Mouse (Mus musculus) limb, embryonic 10.5 days (tissue): ENCODE measurements at regions not wholly inside any gene's neighbourhood (a gene's known extent, or its start where the extent isn't known, plus 50 kb on each side); places are given as distances from the start of the nearest gene placed in this dataset.
A peak's percentile ranks its signal among the peaks of the same experiment; 100 is the strongest.

Source experiments
- DNase-seq: peaks from one replicate; pipeline ENCODE4 v3.0.0-alpha.2; 2017; ENCODE audit warnings: low spot score
- H3K27ac ChIP-seq: fragments of 300-500 bp; sonication (generic); 2 replicates; pipeline ENCODE4 v1.5.1; 2016; ENCODE audit warnings: mild to moderate bottlenecking
- H3K27me3 ChIP-seq: fragments of 300-500 bp; sonication (generic); 2 replicates; pipeline ENCODE4 v1.6.1; 2016; ENCODE audit warnings: low read depth, mild to moderate bottlenecking; ENCODE audit not compliant: poor library complexity, severe bottlenecking
- H3K36me3 ChIP-seq: fragments of 300-500 bp; sonication (generic); 2 replicates; pipeline ENCODE4 v1.6.1; 2016; ENCODE audit warnings: mild to moderate bottlenecking, moderate library complexity
- H3K4me1 ChIP-seq: fragments of 300-500 bp; sonication (generic); 2 replicates; pipeline ENCODE4 v1.6.1; 2016
- H3K4me3 ChIP-seq: fragments of 300-500 bp; sonication (generic); 2 replicates; pipeline ENCODE4 v1.5.1; 2016; ENCODE audit warnings: mild to moderate bottlenecking, moderate library complexity
- H3K9me3 ChIP-seq: fragments of 300-500 bp; sonication (generic); replicated peaks from 2 replicates; pipeline ENCODE4 v1.6.1; 2016; ENCODE audit warnings: mild to moderate bottlenecking
- WGBS: fragments of 180-500 bp; shearing (Covaris S2); methylation state at CpG from one replicate; pipeline ENCODE4 v1.1.7; 2016; 5-methylcytosine and 5-hydroxymethylcytosine counted together

DNA sequence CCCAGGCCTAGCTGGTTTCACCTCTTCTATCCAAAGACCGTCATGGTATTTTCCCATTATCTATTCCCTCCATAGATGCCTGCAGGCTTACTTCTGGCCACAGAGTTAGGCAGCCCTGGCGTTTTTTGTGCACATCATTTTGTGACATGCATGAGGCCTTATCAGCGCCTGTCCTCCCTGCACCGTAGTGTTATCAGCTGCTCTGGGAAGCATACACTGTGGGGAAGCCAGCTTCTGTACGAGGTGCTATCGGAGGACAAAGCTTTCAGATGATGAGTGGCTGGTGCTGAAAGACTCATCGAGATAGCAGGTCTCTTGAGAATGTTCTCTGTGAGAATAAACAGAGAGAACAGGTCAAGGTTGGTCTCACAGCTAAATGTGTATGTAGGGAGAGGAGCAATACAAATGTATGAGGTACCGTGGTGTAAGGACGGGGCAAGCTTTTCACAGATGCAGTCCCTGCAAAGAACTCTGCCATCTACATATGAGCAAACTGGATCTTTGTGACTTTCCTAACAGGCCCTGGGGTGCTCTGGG is 190.0 kb upstream of the Tshz3 start:
- no peaks in the 10 kb centered on the region for H3K36me3 ChIP-seq

GRCm38 (mm10) chr7:36513680-36514079 is 184.2 kb upstream of the Tshz3 start:
- Histone ChIP-seq H3K36me3 (no peaks in the 10 kb centered on the region), H3K4me3 (no peak overlapping the region), H3K4me1 (peaks cover 12% of the 10 kb centered on the region), H3K27ac (no peak overlapping the region), H3K9me3 (no peaks in the 10 kb centered on the region), H3K27me3 (no peaks in the 10 kb centered on the region)
- 82% methylated on average over 3 of the region's 3 CpGs for WGBS
- no peak for DNase-seq

More for the DNA sequence above, 190.0 kb upstream of the Tshz3 start:
- WGBS, result 90% methylated on average over 9 of the region's 9 CpGs
- Histone ChIP-seq H3K4me3 (no peak overlapping the region), H3K27ac (no peak overlapping the region), H3K27me3 (0 out of 2 replicates have a peak, but pooled peaks cover 3% of the 10 kb centered on the region), H3K9me3 (no peaks in the 10 kb centered on the region), H3K4me1 (peaks cover 20% of the 10 kb centered on the region)
- no peak for DNase-seq

DNA sequence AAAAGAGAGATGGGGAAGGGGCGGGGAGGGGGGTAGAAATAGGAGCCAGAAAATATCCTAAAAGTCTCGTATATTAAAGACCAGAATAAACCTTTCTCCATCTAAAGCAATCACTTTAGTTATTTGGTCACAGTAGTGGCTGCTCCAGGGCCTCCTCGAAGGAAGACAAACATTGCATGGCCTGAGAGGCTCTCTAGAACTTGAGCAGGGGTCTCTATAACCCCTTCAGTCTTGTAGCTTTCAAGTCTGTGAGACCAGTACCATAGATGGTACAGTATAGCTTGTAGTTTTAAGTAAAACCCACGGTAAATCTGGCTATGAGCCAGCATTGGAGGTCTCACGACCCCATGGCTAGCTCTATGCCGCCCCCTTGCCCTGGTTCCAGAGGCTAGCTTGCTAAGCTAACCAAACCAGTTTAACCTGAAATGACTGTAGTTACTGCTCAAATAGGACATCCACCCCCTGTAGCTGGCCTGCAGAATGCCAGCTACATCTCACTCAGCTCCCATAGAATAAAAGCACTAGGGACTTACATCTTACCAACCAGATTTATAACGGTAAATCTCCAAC is 181.7 kb upstream of the Tshz3 start:
- 63% methylated on average over 7 of the region's 7 CpGs for WGBS
- no peaks in the 10 kb centered on the region for H3K36me3 ChIP-seq
- DNase-seq, result no peak
- H3K4me3 ChIP-seq, result no peak overlapping the region
- no peak overlapping the region for H3K27ac ChIP-seq
- H3K27me3 ChIP-seq, result no peaks in the 10 kb centered on the region
- peaks cover 12% of the 10 kb centered on the region for H3K4me1 ChIP-seq
- H3K9me3 ChIP-seq, result no peaks in the 10 kb centered on the region

- WGBS, result 92% methylated on average over 4 of the region's 4 CpGs
- Histone ChIP-seq H3K27me3 (no peaks in the 10 kb centered on the region), H3K36me3 (no peaks in the 10 kb centered on the region), H3K4me1 (peaks cover 4% of the 10 kb centered on the region; the same call in 1 of the 2 replicates), H3K4me3 (no peak overlapping the region), H3K27ac (no peak overlapping the region), H3K9me3 (no peaks in the 10 kb centered on the region)
- no peak for DNase-seq
These were observed 178.9 kb upstream of the Tshz3 start for GRCm38 (mm10) chr7:36519027-36519426.

DNA sequence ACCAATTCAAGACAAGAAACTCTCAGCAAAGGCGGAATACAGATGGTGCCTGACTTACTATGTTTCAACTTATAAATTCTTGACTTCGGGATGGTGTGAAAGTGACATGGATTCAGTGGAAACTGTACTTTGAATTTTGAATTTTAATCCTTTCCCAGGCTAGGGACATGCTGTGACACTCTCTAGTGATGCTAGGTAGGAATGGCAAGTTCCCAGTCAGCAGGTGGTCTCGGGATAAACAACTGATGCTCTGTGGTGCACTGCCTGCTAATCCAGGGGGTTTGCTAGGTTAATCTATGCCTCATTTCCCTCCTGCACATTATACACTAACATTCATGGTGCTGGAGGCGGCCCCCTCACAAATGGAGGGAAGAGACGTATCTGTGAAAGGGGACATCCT is 175.0 kb upstream of the Tshz3 start:
- Histone ChIP-seq H3K4me1 (peaks cover 9% of the 10 kb centered on the region; the same call in 1 of the 2 replicates), H3K4me3 (no peak overlapping the region), H3K9me3 (no peaks in the 10 kb centered on the region), H3K27ac (no peak overlapping the region), H3K27me3 (no peaks in the 10 kb centered on the region), H3K36me3 (no peaks in the 10 kb centered on the region)
- DNase-seq, result no peak
- WGBS, result 80% methylated on average over 5 of the region's 5 CpGs

DNA sequence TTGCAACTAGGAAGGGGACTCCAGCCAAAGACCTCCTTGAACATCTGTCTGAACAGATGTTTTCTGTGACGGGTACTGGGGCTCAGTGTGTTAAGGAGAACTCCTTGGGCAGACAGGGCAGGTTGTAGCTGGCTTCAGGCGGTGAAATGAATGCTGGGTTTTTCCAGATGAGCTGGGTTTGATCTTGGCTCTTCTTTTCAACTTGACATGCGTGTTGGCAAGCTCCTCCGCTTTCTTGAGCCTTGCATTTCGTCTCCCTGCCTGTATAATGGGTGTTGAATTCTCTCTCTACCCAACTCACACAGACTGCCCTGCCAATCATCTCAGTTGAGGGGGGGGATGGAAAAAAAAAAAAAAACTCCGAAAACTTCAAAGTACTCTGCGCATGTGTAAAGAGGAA is 171.8 kb upstream of the Tshz3 start:
- no peak for DNase-seq
- Histone ChIP-seq H3K9me3 (no peaks in the 10 kb centered on the region), H3K27me3 (no peaks in the 10 kb centered on the region), H3K27ac (no peak overlapping the region), H3K4me1 (peaks cover 9% of the 10 kb centered on the region; the same call in 1 of the 2 replicates), H3K36me3 (no peaks in the 10 kb centered on the region), H3K4me3 (no peak overlapping the region)
- WGBS, result 75% methylated on average over 7 of the region's 7 CpGs

DNA sequence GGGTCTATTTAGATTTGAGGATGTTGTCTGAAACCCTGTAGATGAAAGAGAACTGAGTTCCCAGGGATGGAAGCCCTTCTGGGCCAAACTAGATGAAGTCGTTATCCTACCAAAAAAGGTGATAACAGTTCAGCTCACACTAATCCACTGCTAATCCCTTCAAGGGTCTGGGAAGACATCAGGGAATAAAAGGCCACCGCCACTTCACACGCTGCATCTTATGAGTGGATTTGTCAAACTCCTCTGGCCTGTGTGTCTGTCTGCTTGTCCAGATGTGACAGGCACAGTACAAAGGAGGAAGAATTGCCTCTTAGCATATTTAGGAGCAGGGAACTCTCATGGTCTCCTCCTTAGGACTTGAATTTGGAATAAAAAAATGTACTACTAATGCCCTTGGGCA is 171.2 kb upstream of the Tshz3 start:
- Histone ChIP-seq H3K4me1 (peaks cover 9% of the 10 kb centered on the region; the same call in 1 of the 2 replicates), H3K9me3 (no peaks in the 10 kb centered on the region), H3K27ac (no peak overlapping the region), H3K27me3 (no peaks in the 10 kb centered on the region), H3K4me3 (no peak overlapping the region), H3K36me3 (no peaks in the 10 kb centered on the region)
- 62% methylated on average over 3 of the region's 3 CpGs for WGBS
- DNase-seq, result no peak

DNA sequence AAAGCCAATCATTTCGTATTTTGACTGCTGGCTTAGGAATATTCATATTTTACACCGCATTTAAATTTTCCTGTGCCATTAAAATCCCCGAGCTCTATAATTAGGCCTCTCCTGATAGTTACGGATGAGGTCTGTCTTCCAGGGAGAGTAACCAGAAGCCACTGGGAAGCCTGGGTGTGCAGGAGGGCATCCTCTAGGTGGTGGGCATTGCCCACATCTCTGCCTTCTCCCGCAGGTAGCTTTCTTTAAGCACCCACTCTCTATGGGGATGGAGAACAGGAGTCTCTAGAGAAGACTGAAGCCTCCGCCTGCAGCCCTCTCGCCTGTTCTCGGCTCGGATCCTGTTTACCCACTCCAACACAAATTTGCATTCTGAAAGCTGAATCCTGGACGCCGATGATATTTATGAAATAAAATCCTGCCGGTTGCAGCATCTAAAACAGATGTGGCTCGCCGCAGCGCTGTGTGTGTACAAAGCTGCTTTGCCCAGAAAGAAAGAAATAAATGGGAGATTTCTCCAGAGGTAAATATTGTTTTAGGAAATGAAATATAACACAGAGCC is 168.3 kb upstream of the Tshz3 start:
- Histone ChIP-seq H3K27ac (no peak overlapping the region), H3K36me3 (no peaks in the 10 kb centered on the region), H3K4me3 (no peak overlapping the region), H3K4me1 (peaks cover 21% of the 10 kb centered on the region), H3K9me3 (no peaks in the 10 kb centered on the region), H3K27me3 (no peaks in the 10 kb centered on the region)
- no peak for DNase-seq
- WGBS, result 86% methylated on average over 15 of the region's 15 CpGs

DNA sequence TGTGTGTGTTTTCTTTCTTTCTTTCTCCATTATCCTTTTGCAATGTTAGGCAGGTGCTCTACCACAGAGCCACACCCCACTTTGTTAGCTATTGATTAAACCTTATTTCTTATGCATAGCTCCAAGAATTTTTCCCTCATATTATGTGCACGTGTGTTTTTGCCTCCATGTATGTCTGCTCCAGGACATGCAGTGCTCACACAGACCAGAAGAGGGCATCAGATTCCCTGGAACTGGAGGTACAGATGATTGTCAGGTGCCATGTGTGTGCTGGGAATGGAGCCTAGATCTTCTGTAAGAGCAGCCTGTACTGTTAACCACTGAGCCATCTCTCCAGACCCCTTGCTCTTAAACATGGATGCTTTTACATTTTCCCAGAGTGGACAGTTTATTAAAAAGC is 166.4 kb upstream of the Tshz3 start:
- no peak overlapping the region for H3K4me3 ChIP-seq
- no peaks in the 10 kb centered on the region for H3K27me3 ChIP-seq
- DNase-seq, result no peak
- no peak overlapping the region for H3K27ac ChIP-seq
- H3K4me1 ChIP-seq, result peaks cover 15% of the 10 kb centered on the region
- no peaks in the 10 kb centered on the region for H3K36me3 ChIP-seq
- H3K9me3 ChIP-seq, result no peaks in the 10 kb centered on the region
- 81% methylated on average over 1 of the region's 1 CpGs for WGBS

DNA sequence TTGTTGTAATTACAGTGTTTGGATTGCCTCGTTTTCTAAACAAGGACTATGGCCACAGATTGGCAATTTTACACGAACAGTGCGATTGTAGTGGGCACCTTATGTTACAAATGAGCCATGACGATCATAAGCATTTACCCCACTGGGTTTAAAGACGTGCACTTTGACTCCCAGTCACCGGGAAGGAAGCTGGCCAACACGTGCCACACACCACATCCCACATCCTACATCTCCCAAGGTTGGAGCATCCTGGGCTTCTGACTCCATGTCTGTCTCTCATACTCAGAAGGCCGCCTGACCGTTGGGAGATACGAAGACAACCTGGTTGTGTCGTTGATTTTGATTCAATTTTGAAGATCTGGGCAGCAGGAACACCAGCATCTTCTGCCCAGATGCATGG is 159.8 kb upstream of the Tshz3 start:
- no peaks in the 10 kb centered on the region for H3K27me3 ChIP-seq
- no peak overlapping the region for H3K27ac ChIP-seq
- H3K4me1 ChIP-seq, result 0 out of 2 replicates have a peak, but pooled peaks cover 6% of the 10 kb centered on the region
- DNase-seq, result no peak
- WGBS, result 89% methylated on average over 11 of the region's 11 CpGs
- H3K4me3 ChIP-seq, result no peak overlapping the region
- no peaks in the 10 kb centered on the region for H3K36me3 ChIP-seq
- no peaks in the 10 kb centered on the region for H3K9me3 ChIP-seq

DNA sequence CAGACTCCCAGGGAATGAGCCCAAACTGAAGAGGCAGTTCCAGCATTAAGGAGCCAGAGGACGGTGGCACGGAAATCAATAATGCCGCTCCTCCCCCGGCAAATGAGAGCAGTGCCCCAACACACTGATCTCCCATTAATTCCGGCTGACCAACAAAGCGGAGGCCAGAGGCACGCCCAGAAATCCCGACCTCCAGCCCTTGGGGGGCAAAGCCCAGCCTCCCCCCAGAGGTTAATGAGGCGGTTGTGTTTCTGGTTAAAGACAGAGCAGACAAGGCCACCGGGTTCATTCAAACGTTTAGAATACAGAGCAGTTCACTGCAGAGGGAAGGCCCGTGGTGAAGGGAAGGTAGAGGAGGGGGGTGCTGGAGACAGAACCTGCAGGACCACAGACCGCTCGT is 149.9 kb upstream of the Tshz3 start:
- Histone ChIP-seq H3K27ac (peak overlapping the region; percentile 65), H3K36me3 (no peaks in the 10 kb centered on the region), H3K4me1 (peaks cover 20% of the 10 kb centered on the region), H3K4me3 (peak overlapping the region; percentile 35), H3K27me3 (peaks cover 3% of the 10 kb centered on the region; the same call in 1 of the 2 replicates), H3K9me3 (no peaks in the 10 kb centered on the region)
- WGBS, result 20% methylated on average over 14 of the region's 14 CpGs
- DNase-seq, result peak; percentile 49

GRCm38 (mm10) chr7:36548440-36548839 is 149.5 kb upstream of the Tshz3 start:
- DNase-seq, result no peak
- Histone ChIP-seq H3K27ac (peak overlapping the region; percentile 65), H3K9me3 (no peaks in the 10 kb centered on the region), H3K4me3 (0 out of 2 replicates have a peak overlapping the region, but pooled peaks have one; percentile 35), H3K27me3 (peaks cover 3% of the 10 kb centered on the region; the same call in 1 of the 2 replicates), H3K4me1 (peaks cover 20% of the 10 kb centered on the region), H3K36me3 (no peaks in the 10 kb centered on the region)
- WGBS, result 68% methylated on average over 5 of the region's 5 CpGs

DNA sequence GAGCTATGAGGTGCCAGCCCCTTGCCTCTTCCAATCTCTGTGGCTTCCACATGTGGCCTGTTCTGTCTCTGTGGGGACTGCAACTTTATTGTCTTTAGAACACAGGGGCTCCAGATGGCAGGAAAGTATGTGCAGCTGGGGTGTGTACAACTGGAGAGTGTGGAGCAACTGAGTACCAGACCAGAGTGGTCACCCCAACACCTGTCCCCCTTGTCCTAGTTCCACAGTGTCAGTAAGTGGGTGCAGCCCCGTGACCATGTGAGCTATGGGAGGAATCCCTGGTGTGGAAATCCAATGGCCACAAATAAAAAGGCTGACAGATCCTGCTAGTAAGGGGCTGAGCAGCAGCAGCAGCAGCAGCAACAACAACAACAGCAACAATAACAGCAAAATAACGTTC is 126.9 kb upstream of the Tshz3 start:
- H3K27ac ChIP-seq, result no peak overlapping the region
- no peaks in the 10 kb centered on the region for H3K27me3 ChIP-seq
- DNase-seq, result no peak
- no peak overlapping the region for H3K4me3 ChIP-seq
- no peaks in the 10 kb centered on the region for H3K36me3 ChIP-seq
- WGBS, result 90% methylated on average over 2 of the region's 2 CpGs
- no peaks in the 10 kb centered on the region for H3K9me3 ChIP-seq
- peaks cover 5% of the 10 kb centered on the region for H3K4me1 ChIP-seq
